Mouse (Mus musculus) heart, embryonic 10.5 days (tissue): ENCODE measurements around the gene Scarb1. TPM values are rescaled to one million over a fixed set of nuclear protein-coding genes. Genes with fewer than 3 reads are reported as not detected.

Experiments
- DNase-seq: peaks from one replicate; pipeline ENCODE4 v3.0.0-alpha.2; 2017; ENCODE audit warnings: low spot score
- H3K27ac ChIP-seq: fragments of 300-500 bp; sonication (generic); 2 replicates; pipeline ENCODE4 v1.5.1; 2016; ENCODE audit warnings: mild to moderate bottlenecking
- H3K27me3 ChIP-seq: fragments of 300-500 bp; sonication (generic); 2 replicates; pipeline ENCODE4 v1.6.1; 2016; ENCODE audit warnings: mild to moderate bottlenecking; ENCODE audit not compliant: poor library complexity, insufficient read depth, severe bottlenecking
- H3K36me3 ChIP-seq: fragments of 300-500 bp; sonication (generic); 2 replicates; pipeline ENCODE4 v1.6.1; 2016; ENCODE audit warnings: mild to moderate bottlenecking, moderate library complexity
- H3K4me1 ChIP-seq: fragments of 300-500 bp; sonication (generic); 2 replicates; pipeline ENCODE4 v1.6.1; 2016; ENCODE audit warnings: mild to moderate bottlenecking
- H3K4me3 ChIP-seq: fragments of 300-500 bp; sonication (generic); 2 replicates; pipeline ENCODE4 v1.5.1; 2016; ENCODE audit warnings: mild to moderate bottlenecking, moderate library complexity
- H3K9me3 ChIP-seq: fragments of 300-500 bp; sonication (generic); 2 replicates; pipeline ENCODE4 v1.6.1; 2016; ENCODE audit warnings: mild to moderate bottlenecking, moderate library complexity
- WGBS: fragments of 180-500 bp; shearing (Covaris S2); methylation state at CpG from one replicate; pipeline ENCODE4 v1.1.7; 2016; 5-methylcytosine and 5-hydroxymethylcytosine counted together
- polyA plus RNA-seq: library from polyadenylated mRNA; unstranded; fragments of >200 nt; fragmentation: Nextera tagmentation; extraction: Ambion mirVana; gene quantifications from 2 replicates; pipeline ENCODE4 v1.2.1, GENCODE M21; 2016

Gene Scarb1
- polyA plus RNA-seq, 1 experiment from 2014 or later = 73.1 TPM

DNA sequence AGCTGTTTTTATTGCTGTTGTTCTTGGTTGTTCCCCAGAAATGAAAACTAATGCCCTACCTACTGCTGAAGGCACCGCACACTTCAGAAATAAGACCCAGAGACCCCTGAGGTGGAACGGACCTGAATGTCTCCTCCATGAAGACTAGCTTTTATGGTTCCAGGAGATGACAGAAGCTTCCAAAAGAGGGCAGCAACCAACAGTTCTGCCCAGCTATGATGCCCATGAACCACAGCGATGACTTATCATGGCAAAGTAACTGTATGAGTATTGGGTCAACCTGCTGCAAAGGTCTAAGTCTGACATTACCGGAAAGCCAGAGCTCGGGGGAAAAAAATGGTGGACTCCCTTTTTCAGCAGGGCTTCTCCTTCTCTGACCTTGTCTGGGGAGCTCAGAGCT is 38.0 kb upstream of the Scarb1 start:
- Histone ChIP-seq H3K4me3 (no peak overlapping the region), H3K4me1 (no peaks in the 10 kb centered on the region), H3K27me3 (no peaks in the 10 kb centered on the region), H3K36me3 (0 out of 2 replicates have a peak, but pooled peaks cover 4% of the 10 kb centered on the region), H3K27ac (no peak overlapping the region), H3K9me3 (no peaks in the 10 kb centered on the region)
- WGBS = 85% methylated on average over 5 of the region's 5 CpGs
- DNase-seq = no peak

DNA sequence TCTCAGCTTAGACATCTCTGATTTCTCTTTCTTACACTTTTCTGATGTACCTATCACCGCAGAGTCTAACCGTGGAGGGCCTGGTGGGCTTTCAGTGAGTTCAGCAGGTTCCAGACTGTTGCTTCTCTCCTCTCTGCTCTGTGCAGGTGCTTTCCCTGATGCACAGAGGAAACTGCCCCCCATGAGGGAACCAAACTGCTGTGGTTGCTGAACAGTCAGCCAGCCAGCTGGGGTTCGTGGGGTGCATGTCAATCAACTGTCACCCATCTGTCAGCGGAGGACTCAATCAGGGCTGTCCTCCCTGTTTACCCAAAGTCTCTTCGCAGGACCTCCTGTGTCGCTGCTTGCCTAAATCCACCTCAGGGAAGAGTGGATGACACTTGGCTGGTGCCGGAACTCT is 36.3 kb upstream of the Scarb1 start:
- Histone ChIP-seq H3K4me1 (no peaks in the 10 kb centered on the region), H3K27me3 (no peaks in the 10 kb centered on the region), H3K4me3 (no peak overlapping the region), H3K36me3 (no peaks in the 10 kb centered on the region), H3K27ac (no peak overlapping the region), H3K9me3 (no peaks in the 10 kb centered on the region)
- WGBS = 55% methylated on average over 7 of the region's 7 CpGs
- no peak for DNase-seq

DNA sequence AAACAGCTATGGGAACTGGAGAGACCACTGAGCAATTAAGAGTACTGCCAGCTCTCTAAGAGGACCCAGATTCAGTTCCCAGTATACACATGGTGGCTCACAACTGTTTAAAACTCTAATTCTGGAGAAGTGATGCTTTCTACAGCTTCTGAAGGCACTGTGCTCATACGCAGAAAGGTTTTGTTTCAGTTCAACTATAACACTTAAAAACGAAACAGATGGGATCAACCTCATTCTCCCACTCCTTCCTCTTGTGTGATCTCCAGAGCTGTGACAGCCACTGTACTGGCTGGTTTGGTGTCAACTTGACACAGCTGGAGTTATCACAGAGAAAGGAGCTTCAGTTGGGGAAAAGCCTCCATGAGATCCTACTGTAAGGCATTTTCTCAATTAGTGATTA is 35.0 kb upstream of the Scarb1 start:
- no peak overlapping the region for H3K27ac ChIP-seq
- no peak overlapping the region for H3K4me3 ChIP-seq
- DNase-seq = no peak
- WGBS = 85% methylated on average over 2 of the region's 2 CpGs
- H3K4me1 ChIP-seq = 0 out of 2 replicates have a peak, but pooled peaks cover 3% of the 10 kb centered on the region
- H3K9me3 ChIP-seq = no peaks in the 10 kb centered on the region
- H3K36me3 ChIP-seq = no peaks in the 10 kb centered on the region
- no peaks in the 10 kb centered on the region for H3K27me3 ChIP-seq

GRCm38 (mm10) chr5:125372027-125372426 is 31.1 kb upstream of the Scarb1 start:
- H3K36me3 ChIP-seq = no peaks in the 10 kb centered on the region
- H3K4me1 ChIP-seq = 0 out of 2 replicates have a peak, but pooled peaks cover 3% of the 10 kb centered on the region
- no peak for DNase-seq
- 51% methylated on average over 4 of the region's 4 CpGs for WGBS
- no peak overlapping the region for H3K4me3 ChIP-seq
- H3K27ac ChIP-seq = no peak overlapping the region
- H3K9me3 ChIP-seq = no peaks in the 10 kb centered on the region
- no peaks in the 10 kb centered on the region for H3K27me3 ChIP-seq

DNA sequence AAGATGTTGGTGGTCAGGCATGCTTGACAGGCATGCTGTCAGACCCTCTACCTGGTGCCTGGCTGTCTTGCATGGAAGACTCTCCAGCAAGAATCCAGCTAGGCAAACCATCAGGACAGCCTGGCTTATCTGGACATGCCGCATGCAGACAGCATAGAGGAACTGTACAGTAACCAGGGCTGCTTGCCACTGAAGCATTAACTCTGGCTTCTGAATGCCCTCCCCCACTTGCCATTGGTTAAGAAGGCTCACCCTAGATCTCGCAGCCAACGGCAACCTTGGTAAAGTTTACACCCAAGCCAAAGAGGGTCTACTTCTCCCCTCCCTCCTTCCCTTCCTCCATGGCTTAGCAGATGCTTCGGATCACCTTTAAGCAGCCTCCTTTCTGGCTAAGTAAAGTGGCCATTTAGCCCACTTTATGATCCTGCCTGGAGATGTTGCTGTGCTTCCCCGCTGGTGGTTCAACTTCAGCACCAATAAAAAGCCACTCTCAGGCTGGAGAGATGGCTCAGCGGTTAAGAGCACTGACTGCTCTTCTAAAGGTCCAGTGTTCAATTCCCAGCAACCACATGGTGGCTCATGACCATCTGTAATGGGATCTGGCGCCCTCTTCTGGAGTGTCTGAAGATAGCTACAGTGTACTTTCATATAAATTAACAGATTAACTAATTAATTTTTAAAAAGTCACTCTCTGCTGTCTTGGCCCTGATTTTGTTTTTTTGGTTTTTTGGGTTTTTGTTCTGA is 30.2 kb upstream of the Scarb1 start:
- no peak for DNase-seq
- Histone ChIP-seq H3K9me3 (no peaks in the 10 kb centered on the region), H3K4me3 (no peak overlapping the region), H3K27me3 (no peaks in the 10 kb centered on the region), H3K36me3 (no peaks in the 10 kb centered on the region), H3K4me1 (0 out of 2 replicates have a peak, but pooled peaks cover 3% of the 10 kb centered on the region), H3K27ac (no peak overlapping the region)
- 71% methylated on average over 7 of the region's 7 CpGs for WGBS

DNA sequence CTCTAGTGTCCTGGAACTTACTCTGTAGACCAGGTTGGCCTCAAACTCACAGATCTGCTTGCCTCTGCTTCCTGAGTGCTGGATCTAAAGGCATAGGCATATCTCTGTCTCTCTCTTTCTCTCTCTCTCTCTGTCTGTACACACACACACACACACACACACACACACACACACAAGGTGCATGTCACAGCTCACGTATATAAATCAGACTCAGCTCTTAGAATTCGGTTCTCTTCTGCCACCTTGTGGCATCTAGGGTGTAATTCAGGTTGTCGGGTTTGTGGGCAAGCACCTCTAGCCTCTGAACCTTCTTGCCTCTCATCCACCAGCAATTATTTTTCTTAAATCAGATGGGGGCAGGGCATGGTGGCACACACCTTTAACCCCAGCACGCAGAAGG is 27.7 kb upstream of the Scarb1 start:
- no peak for DNase-seq
- WGBS = 1% methylated on average over 4 of the region's 4 CpGs
- Histone ChIP-seq H3K36me3 (no peaks in the 10 kb centered on the region), H3K4me3 (no peak overlapping the region), H3K27me3 (no peaks in the 10 kb centered on the region), H3K9me3 (no peaks in the 10 kb centered on the region), H3K4me1 (0 out of 2 replicates have a peak, but pooled peaks cover 3% of the 10 kb centered on the region), H3K27ac (no peak overlapping the region)

DNA sequence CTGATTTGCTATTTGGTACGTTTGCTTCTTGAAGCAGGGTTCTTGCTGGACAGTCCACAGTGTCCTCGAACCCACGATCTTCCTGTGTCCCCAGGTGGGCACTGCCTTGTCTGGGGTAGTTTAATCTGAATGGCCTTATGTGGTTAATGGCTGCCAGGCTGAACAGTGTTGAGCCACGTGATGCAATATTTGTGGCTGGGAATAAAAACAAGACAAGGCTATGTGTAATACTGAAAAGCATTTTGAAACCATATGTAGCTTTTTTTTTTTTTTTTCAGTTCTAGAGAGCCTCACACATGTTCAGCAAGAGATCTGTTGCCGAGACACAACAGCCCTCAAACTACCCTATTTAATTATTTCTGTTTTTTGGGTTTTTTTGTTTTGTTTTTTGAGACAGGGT is 27.3 kb upstream of the Scarb1 start:
- Histone ChIP-seq H3K4me3 (no peak overlapping the region), H3K27me3 (no peaks in the 10 kb centered on the region), H3K4me1 (0 out of 2 replicates have a peak, but pooled peaks cover 3% of the 10 kb centered on the region), H3K27ac (no peak overlapping the region), H3K36me3 (no peaks in the 10 kb centered on the region), H3K9me3 (no peaks in the 10 kb centered on the region)
- WGBS = 71% methylated on average over 5 of the region's 5 CpGs
- no peak for DNase-seq

- no peak overlapping the region for H3K4me3 ChIP-seq
- 56% methylated on average over 4 of the region's 4 CpGs for WGBS
- no peak overlapping the region for H3K27ac ChIP-seq
- no peaks in the 10 kb centered on the region for H3K36me3 ChIP-seq
- no peaks in the 10 kb centered on the region for H3K9me3 ChIP-seq
- no peaks in the 10 kb centered on the region for H3K4me1 ChIP-seq
- no peak for DNase-seq
- H3K27me3 ChIP-seq = no peaks in the 10 kb centered on the region
Measured at GRCm38 (mm10) chr5:125364851-125365429, 24.0 kb upstream of the Scarb1 start.

DNA sequence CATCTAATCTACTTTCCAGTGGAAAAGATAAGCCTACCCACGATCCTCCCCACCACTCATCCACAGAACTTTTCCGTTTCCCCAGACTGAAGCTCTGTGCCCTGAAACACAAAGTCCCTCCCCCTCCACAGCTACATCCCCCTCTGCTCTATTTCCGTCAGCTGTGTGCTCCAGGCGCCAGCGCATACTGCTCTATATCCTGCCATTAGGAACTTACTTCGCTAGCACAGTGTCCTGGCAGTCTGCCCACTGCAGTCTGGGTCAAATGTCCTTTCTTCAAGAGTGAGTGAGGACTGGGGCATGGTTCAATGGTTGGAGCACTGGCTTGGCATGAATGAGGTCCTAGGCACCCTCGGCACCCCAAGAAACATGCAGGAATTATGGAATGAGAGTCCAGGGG is 23.0 kb upstream of the Scarb1 start:
- WGBS = 56% methylated on average over 7 of the region's 7 CpGs
- H3K27ac ChIP-seq = no peak overlapping the region

GRCm38 (mm10) chr5:125360981-125361510 is 20.2 kb upstream of the Scarb1 start:
- no peak overlapping the region for H3K27ac ChIP-seq
- no peak for DNase-seq
- no peaks in the 10 kb centered on the region for H3K36me3 ChIP-seq
- peaks cover 8% of the 10 kb centered on the region for H3K4me1 ChIP-seq
- no peaks in the 10 kb centered on the region for H3K27me3 ChIP-seq
- H3K4me3 ChIP-seq = no peak overlapping the region
- no peaks in the 10 kb centered on the region for H3K9me3 ChIP-seq
- WGBS = 81% methylated on average over 16 of the region's 16 CpGs

More for the DNA sequence above, 23.0 kb upstream of the Scarb1 start:
- no peaks in the 10 kb centered on the region for H3K9me3 ChIP-seq
- no peaks in the 10 kb centered on the region for H3K4me1 ChIP-seq
- H3K4me3 ChIP-seq = no peak overlapping the region
- H3K27me3 ChIP-seq = no peaks in the 10 kb centered on the region
- no peak for DNase-seq
- no peaks in the 10 kb centered on the region for H3K36me3 ChIP-seq

DNA sequence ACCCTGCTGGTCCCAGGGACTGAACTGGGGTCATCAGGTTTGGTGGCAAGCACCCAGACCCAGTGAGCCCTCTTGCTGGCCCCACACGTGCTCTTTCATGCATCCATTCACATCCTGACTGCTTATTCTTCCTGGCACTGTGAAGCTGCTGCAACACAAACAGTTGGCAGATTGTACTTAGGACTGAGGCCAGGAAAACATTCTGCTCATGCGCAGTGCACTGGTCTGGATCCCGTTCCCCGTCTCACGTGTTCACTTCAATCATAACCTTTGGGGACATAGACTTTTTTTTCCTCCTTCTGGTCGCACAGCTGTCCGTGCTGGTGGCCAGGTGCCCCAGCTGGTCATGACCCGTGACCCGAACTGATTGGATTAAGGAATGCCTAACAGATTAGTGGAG is 19.7 kb upstream of the Scarb1 start:
- no peaks in the 10 kb centered on the region for H3K9me3 ChIP-seq
- H3K36me3 ChIP-seq = no peaks in the 10 kb centered on the region
- peaks cover 13% of the 10 kb centered on the region for H3K4me1 ChIP-seq
- H3K4me3 ChIP-seq = no peak overlapping the region
- DNase-seq = no peak
- WGBS = 80% methylated on average over 9 of the region's 9 CpGs
- H3K27me3 ChIP-seq = no peaks in the 10 kb centered on the region
- no peak overlapping the region for H3K27ac ChIP-seq

GRCm38 (mm10) chr5:125358270-125358608 is 17.3 kb upstream of the Scarb1 start:
- H3K27ac ChIP-seq = peak overlapping the region; percentile 67; the same call in 1 of the 2 replicates
- 0 out of 2 replicates have a peak, but pooled peaks cover under 1% of the 10 kb centered on the region for H3K9me3 ChIP-seq
- H3K4me1 ChIP-seq = peaks cover 20% of the 10 kb centered on the region
- no peak for DNase-seq
- no peak overlapping the region for H3K4me3 ChIP-seq
- WGBS = 68% methylated on average over 5 of the region's 5 CpGs
- H3K36me3 ChIP-seq = no peaks in the 10 kb centered on the region
- no peaks in the 10 kb centered on the region for H3K27me3 ChIP-seq

DNA sequence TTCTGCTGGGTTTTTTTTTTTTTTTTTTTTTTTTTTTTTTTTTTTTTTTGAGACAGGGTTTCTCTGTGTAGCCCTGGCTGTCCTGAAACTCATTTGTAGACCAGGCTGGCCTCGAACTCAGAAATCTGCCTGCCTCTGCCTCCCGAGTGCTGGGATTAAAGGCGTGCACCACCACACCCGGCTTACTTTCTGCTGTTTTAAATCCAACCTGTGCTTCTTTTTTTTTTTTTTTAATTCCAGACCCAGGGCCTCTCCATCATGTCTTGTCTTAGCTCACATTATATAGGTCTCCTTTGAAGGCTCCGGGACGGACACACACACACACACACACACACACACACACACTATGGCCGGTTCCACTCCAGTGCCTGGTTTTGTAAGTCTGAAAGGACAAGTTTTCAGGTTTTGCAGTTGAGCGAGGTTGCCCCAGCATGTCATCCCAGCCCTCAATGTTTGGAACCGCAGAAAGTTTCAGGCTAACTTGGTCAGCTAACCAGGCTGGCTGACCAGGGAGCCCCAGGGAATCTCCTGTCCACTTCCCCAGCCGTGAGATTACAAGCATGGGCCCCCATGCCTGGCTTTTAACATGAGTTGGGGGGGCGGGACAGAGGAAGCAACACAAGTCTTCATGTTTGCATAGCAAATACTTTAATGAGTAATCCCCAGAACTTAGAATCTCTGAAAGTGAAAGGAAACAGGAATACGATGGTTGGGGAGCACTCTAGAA is 16.8 kb upstream of the Scarb1 start:
- H3K36me3 ChIP-seq = no peaks in the 10 kb centered on the region
- 75% methylated on average over 12 of the region's 12 CpGs for WGBS
- no peak for DNase-seq
- no peak overlapping the region for H3K4me3 ChIP-seq
- H3K27ac ChIP-seq = peak overlapping the region; percentile 67; the same call in 1 of the 2 replicates
- H3K4me1 ChIP-seq = peaks cover 20% of the 10 kb centered on the region
- peaks cover 5% of the 10 kb centered on the region; the same call in 1 of the 2 replicates for H3K9me3 ChIP-seq
- no peaks in the 10 kb centered on the region for H3K27me3 ChIP-seq
